Mouse (Mus musculus) kidney, adult 2 months (tissue): Measurements from ENCODE around the gene Fxr2.

ENCODE experiments used
- CTCF ChIP-seq: fragments of 200-500 bp; conservative IDR thresholded peaks from 2 replicates; pipeline ENCODE4 v1.5.1; 2011; ENCODE audit warnings: low read depth, mild to moderate bottlenecking, control low read depth, low read length, moderate library complexity, mixed read lengths; ENCODE audit not compliant: insufficient read depth, insufficient read length
- POLR2A ChIP-seq: fragments of 200-500 bp; IDR thresholded peaks from one replicate; pipeline ENCODE4 v1.6.1; 2011; ENCODE audit warnings: low read depth, low read length, control low read depth

DNA sequence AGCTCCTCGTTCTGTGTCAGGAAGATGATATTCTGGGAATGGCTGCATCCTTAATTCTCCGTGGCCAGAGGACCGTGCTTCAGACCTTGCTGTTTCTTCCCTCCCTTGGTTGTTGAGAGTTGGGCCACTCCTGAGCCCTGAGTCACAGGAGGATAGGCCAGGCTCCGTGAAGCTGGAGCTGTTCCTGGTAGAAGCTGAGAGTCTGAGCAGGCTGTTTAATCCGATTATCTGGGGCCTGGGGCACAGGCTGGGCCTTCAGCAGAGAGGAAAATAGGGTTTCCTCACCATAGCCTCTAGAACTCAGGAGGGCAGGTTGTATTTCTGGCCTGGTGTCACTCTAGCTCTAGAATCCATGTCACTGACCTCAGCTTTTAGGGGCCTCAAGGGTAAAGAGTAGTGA is 20.6 kb downstream of the Fxr2 start:
- TF ChIP-seq POLR2A, result no peak
- no peak for TF ChIP-seq CTCF
